Mouse (Mus musculus) lung, postnatal 0 days (tissue): Measurements from ENCODE around the gene Galm.

Experiments
- CTCF ChIP-seq: IDR thresholded peaks from 2 replicates; pipeline ENCODE4 v1.5.1; 2016; ENCODE audit warnings: antibody characterized with exemption, mild to moderate bottlenecking
- EP300 ChIP-seq: IDR thresholded peaks from 2 replicates; pipeline ENCODE4 v1.6.1; 2016; ENCODE audit warnings: antibody characterized with exemption, mild to moderate bottlenecking, control low read depth

DNA sequence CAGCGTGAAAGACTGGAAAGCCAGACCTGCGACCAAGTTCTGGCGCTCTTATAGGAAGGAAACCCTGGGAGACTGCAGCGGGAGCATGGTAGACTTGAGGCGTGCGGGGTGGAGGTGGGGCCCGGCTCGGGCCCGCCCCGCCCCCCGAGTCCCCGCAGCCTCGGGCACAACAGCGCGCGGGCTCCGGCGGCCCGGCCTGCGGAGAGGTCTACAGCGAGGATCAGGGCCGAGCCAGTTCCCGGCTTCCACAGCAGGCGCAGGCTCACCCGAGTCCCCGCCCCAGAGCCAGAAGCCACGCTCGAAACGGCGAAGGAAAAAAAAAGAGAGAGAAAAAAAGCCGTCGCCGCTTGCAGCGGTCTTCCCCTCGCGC lies 79.0 kb downstream of the Galm start:
- TF ChIP-seq EP300 = no peak
- TF ChIP-seq CTCF = no peak
